Mouse (Mus musculus): ENCODE measurements at regions not wholly inside any gene's neighbourhood (a gene's known extent, or its start where the extent isn't known, plus 50 kb on each side); places are given as distances from the start of the nearest gene placed in this dataset.
"Not testable (repeated sequence)": the region's sequence is repeated elsewhere in the genome, so short reads cannot be mapped to it uniquely, and the experiment has no call there.

- no peak for DNase-seq (ENCODE audit: low read depth)
Measured at GRCm38 (mm10) chr14:102171775-102172174, 442.0 kb downstream of the Lmo7 start.

DNA sequence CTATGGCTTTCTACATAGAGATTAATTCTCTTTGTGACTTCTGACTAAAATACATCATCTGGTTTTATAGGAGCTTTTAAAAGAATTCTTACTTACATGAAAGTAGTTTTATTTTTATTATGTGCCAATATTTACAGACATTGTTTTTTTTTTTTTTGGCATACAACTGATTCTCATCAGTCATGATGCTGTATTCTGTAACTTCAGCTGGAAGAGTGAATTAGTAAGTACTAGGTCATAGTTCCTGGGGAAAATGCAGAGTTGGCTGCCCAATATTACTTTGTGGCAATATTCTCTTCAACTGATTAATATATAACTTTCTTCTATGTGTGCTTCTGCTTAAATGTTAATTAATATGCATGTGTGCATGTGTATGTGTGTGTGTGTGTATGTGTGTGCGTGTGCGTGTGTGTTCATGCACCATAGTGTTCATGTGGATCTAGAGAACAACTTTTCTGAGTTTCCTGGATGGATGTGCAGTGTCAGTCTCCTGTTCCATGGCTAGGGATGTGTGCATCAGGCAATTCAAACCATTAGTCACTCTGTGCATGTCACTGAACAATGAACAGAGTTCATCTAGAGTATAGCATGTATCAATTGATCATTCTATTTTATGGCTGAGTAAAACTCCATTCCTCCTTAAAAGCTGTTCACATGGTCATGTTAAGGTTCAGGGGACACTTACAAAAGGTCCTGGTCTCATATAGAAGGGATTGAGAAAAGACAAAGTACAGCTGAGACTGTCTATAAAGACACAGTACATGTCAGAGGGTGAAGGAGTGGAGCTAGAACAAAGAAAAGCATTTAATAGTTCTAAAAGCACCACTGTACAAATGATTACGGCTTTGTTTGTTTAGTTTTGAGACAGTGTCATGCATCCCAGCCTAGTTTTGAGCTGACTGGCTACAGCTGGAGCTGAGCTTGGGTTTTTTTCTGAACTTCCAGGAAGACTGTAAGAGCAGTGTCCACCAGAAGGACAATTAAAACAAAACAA lies 431.8 kb downstream of the Lmo7 start:
- DNase-seq (ENCODE audit: low read depth) = no peak

- DNase-seq (ENCODE audit: low read depth) = not testable (repeated sequence)
Measured at GRCm38 (mm10) chr14:102150410-102150809, 420.7 kb downstream of the Lmo7 start.

DNA sequence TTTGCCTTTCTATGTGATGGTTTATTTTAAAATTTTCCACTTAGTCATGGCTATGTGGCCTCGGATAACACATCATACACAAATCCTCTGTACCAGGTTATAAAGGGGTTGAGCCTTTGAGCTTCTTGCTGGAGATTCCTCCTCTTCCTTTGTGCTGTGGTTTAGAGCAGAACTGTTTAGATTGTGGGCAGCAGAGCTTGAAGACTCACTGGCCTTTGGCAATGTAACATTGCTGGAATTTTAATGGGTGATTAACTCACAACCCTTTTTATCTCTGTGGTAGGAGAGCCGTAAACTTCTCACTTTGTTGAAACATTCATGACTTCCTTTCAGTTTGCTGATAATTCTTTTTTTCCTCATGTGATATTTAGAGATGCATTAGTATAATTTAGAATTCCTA lies 413.0 kb downstream of the Lmo7 start:
- DNase-seq (ENCODE audit: low read depth) = no peak

- DNase-seq (ENCODE audit: low read depth) = no peak
Measured at GRCm38 (mm10) chr14:102138936-102139335, 409.2 kb downstream of the Lmo7 start.

DNA sequence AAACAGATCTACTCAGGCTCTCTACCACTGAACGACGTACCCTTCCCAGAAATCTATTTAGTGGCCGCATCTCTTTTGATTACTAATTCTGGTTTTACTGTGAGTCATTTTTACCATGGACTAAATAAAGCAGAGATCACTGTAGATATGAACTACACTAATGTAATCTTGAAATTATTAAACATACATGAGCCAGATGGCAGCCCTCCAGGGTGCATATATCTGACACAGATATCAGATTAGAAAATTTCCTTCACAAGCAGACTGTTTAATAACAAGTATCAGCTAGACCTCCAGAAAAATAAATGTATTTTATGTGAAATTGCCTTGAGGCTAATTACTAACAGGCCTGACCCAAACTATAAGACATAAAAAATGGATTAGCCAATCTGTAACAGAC lies 388.4 kb downstream of the Lmo7 start:
- DNase-seq (ENCODE audit: low read depth) = no peak

DNA sequence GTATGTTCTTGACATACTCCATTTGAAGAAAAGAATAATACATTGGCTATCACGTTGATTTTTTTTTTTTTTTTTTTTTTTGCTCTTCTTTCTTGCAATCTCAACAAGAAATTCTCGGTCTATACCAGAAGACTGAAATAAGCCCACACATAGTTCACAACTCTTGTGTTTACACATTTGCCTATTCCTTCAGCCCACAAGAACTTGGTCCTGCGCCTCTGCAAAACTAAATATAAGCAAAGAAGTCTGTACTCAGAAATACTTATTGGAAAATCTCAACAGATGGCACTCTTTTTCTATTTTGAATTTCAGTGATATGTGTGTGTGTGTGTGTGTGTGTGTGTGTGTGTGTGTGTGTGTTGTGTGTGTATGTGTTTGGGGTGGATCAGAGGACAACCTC lies 376.4 kb downstream of the Lmo7 start:
- DNase-seq (ENCODE audit: low read depth) = no peak

DNA sequence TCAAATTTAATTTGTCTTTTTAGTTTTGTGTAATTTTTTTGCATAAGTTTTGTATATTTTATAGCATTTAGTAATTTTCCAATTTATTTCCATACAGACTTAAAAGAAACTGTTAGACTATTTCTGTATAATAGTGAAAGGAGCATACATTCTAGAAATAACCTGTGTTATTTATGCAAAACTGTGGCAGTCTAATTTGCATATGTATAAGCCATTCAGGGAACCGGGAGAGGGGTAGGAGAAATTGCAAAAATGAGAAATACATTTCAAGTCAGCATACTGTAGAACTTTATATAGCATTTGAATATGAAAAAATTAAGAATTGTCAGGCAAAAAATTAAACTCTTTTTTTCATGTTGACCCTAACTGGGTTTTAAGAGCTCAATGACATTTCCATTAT lies 364.3 kb downstream of the Lmo7 start:
- no peak for DNase-seq (ENCODE audit: low read depth)

GRCm38 (mm10) chr14:102092557-102092956 lies 362.8 kb downstream of the Lmo7 start:
- no peak for DNase-seq (ENCODE audit: low read depth)

GRCm38 (mm10) chr14:102048932-102049331 lies 319.2 kb downstream of the Lmo7 start:
- no peak for DNase-seq (ENCODE audit: low read depth)

GRCm38 (mm10) chr14:102048485-102048884 lies 318.7 kb downstream of the Lmo7 start:
- DNase-seq (ENCODE audit: low read depth) = no peak

DNA sequence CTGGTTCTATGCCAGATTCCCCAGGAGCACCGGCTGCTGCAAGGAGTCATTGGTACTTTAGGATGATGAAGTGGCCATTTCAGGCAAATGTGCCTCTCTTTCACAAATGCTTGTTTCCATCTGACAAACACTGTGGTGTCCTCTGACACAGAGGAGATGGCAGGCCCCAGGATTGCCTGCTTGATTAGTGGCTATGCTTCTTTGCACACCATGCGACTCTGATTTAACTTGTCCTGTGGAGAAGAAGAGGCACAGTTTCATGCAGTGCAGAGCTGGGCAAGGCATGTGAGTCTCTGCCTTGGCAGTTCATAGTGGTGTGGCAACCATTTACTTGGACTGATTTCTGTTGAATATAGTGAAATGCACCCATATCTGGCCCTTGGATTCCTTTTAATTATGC lies 308.4 kb downstream of the Lmo7 start:
- no peak for DNase-seq (ENCODE audit: low read depth)

DNA sequence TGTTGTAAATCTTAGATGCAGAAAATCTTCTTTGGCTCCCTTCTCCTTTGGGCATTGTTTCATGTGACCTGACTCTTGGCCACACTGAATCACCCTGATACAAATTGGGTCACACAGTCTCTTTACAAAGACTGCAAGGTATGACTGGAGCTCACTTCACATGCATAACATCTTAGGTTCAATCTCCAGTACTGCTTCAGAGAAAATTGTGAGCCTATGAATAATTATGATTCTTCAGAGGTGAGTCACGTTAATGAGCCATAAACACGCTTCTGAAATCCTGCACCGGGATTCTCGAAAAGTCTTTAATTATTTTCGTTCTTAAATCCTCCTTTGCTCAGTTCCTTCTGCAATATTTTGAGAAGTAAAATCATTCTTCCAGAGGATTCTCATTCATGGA lies 307.7 kb downstream of the Lmo7 start:
- DNase-seq (ENCODE audit: low read depth) = no peak

GRCm38 (mm10) chr14:102031047-102031903 lies 301.5 kb downstream of the Lmo7 start:
- no peak for DNase-seq (ENCODE audit: low read depth)

DNA sequence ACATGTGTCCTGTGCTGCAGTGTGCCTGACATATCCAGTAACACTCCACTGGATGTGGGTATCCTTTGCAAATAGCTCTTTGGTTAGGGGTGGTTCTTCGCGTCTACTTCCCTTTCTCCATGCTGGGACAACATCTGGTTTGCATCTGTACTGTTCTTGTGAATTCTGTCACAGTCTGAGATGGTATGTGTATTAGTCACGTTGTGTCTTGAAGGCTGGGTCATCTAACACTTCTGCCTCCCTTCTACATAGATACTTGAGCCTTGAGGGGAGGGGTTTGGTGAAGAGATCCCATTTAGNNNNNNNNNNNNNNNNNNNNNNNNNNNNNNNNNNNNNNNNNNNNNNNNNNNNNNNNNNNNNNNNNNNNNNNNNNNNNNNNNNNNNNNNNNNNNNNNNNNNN lies 294.9 kb downstream of the Lmo7 start:
- DNase-seq (ENCODE audit: low read depth) = no peak

DNA sequence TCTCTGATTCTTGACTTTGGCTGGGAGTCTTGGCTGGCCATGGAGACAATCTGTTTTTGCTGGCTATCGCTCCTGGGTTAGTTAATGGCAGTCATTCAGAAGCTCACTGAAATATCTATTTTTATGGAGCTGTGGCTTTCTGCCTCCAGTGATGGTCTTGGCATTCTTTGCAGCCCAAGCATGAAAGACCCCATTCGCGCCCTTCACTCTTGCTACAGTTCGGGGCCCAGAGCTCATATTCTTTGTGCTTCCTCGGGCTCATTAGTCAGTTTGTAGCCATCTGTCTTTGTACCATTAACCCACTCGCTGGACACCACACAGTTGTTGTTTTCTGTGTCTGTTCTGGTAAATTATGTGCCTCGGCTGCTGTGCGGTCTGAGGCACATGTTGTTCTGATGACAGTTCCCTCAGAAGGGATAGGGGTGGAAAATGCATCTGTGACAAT lies 290.4 kb downstream of the Lmo7 start:
- no peak for DNase-seq (ENCODE audit: low read depth)

GRCm38 (mm10) chr14:102019320-102019719 lies 289.6 kb downstream of the Lmo7 start:
- DNase-seq (ENCODE audit: low read depth) = no peak

DNA sequence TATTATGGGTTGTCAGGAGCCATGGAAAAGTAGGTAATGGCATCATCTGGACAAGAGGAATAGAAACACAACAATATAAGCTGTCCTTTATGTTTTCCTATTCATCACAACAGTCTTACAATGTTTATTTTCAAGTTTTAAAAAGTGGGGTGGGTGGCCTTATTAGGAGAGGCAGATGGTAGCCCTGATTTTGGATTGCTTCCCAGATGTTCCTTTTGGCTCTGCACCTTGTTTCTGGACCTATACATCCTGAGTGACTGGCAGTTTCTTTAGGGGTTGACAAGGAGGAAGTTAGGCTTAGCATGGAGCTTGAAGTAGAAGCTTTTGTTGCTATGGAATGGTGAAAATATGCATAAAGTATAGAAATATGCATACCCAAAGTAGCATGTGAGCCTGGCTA lies 286.8 kb downstream of the Lmo7 start:
- DNase-seq (ENCODE audit: low read depth) = no peak

DNA sequence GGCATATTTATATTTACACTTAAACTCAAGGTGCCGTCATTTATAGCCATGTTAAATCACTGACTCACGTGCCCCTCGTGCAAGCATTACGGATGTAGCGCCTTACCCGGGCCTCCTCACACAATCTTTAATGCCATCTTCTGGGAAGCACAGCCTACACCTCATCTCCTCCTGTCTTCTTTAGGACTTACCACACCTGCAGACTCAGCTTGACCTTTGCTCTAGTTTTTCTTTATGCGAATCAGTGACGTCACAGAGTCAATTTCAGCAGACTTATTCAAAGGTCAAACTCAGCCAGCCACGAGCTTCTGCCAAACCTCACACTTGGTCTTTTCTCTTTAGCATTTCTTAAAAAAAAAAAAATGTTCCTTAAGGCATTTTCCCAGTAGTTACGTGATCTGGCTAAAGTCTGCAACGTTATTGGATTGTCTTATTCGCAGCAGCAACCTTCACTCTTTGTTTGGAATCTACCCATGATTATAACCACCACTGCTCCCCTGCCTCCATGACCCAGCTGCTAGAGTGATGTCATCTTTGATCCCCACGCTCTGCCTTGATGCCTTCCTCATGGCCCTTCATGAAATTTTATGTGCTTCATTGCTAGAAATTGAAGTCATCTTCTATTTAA lies 285.3 kb downstream of the Lmo7 start:
- DNase-seq (ENCODE audit: low read depth) = peak; percentile 15

GRCm38 (mm10) chr14:102013238-102013637 lies 283.5 kb downstream of the Lmo7 start:
- no peak for DNase-seq (ENCODE audit: low read depth)

DNA sequence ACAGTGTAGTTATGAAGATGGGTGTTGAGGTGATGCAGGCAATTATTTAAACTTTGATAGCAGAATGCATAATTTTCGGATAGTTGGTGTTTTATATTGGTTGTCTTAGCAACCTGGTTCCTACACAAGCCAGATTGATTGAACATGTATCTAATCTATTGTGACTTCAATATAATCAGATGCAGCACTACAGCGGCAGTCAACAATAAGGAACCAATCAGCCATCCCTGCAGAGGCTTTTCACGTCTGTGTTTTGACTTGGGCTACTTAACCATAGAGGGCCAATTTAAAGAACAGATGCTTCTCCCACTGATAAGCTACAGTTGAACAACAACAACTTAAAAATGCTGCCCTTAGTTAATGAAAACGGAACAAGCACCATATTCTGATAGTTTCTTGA lies 267.8 kb downstream of the Lmo7 start:
- DNase-seq (ENCODE audit: low read depth) = no peak

DNA sequence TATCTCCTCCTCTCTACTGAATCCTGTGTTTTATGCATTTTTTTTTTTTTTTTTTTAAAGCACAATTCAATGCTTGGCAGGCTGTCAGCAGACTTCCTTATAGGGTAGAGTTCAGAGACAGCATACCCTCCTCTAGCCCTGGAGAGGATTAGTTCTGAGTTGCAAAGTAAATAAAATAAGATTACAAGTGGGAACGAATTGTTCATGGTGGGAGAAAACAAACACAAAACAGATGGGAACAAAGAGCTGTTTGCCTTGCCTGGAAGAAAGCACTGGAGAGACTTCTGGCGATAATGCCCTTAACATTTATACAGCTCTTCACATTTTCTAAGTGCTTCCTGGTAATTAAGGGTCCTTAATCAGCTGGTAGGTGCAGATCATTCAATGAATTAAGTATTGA lies 254.6 kb downstream of the Lmo7 start:
- no peak for DNase-seq (ENCODE audit: low read depth)

Data from fibroblast of lung, adult 2 months (primary cell).